Mouse (Mus musculus): ENCODE measurements around the gene Vmn1r208.
"Not testable (repeated sequence)": the region's sequence is repeated elsewhere in the genome, so short reads cannot be mapped to it uniquely, and the experiment has no call there.

The Vmn1r208 gene

GRCm38 (mm10) chr13:22777300-22777699 lies at the start of gene Vmn1r208:
TSS of gene Vmn1r208 (minus strand) at chr13:22777400.
- not testable (repeated sequence) for DNase-seq (ENCODE audit: low spot score)

GRCm38 (mm10) chr13:22821601-22822000 lies 44.4 kb upstream of the Vmn1r208 start:
- not testable (repeated sequence) for DNase-seq (ENCODE audit: low spot score)

GRCm38 (mm10) chr13:22809582-22809981 lies 32.4 kb upstream of the Vmn1r208 start, which contains the start of gene Vmn1r209:
TSS of gene Vmn1r209 (minus strand) at chr13:22809682.
- DNase-seq (ENCODE audit: low spot score) = not testable (repeated sequence)

GRCm38 (mm10) chr13:22788096-22788495 lies 10.9 kb upstream of the Vmn1r208 start:
- DNase-seq (ENCODE audit: low spot score) = not testable (repeated sequence)

- not testable (repeated sequence) for DNase-seq (ENCODE audit: low spot score)
Measured at GRCm38 (mm10) chr13:22784159-22784558, 7.0 kb upstream of the Vmn1r208 start.

- not testable (repeated sequence) for DNase-seq (ENCODE audit: low spot score)
Measured at GRCm38 (mm10) chr13:22771592-22771991, 5.6 kb downstream of the Vmn1r208 start.

GRCm38 (mm10) chr13:22747524-22747923 lies 29.7 kb downstream of the Vmn1r208 start:
- DNase-seq (ENCODE audit: low spot score) = no peak

- DNase-seq (ENCODE audit: low spot score) = not testable (repeated sequence)
Measured at GRCm38 (mm10) chr13:22729529-22729928, 47.7 kb downstream of the Vmn1r208 start, which contains the start of gene Vmn1r207-ps. TSS of gene Vmn1r207-ps (minus strand) at chr13:22729629.

All from ovary, postnatal 14 days (tissue).